Mouse (Mus musculus): ENCODE measurements around the gene Shmt2.

The Shmt2 gene

DNA sequence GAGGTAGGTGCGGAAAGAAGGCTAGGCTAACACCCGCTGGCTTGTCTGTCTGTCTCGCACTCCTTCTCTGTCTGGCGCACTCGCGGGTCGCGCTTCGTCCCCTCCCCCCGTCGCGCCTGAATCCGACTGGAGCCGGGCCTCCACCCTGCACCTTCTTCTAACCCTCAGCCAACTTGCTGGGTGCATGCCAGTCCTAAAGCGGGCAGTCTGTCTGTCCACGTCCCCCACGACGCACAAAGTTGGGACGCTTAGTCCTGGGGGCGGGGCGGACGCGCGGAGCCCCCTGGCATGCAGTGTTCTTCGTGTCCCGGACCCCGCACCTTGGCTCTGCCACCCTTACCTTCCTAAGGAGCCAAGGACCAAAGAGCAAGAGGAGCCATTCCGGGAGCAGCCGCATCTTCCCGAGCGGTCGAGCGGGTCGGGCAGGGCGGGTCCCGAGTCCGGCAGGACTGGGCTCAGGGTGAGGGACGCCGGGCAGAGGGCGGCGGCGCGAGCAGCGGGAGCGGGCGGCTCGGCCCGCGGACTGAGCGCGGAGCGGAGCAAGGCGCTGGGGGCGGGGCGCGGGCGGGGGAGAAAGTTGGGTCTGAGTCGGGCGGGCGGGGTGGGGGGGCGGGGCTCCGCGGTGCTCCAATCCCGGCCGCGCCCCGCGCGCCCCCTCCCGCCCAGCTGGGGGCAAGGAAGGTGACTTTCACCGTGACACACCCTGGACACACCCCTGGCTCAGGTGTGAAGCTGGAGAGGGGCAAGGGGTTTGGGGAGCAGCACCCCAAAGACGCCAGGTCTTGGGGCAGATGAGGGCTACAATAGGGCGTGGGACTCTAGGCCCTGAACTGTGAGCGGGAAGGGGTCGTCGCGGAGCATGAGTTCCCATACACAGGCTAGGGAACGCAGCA, 12.0 kb upstream of the Shmt2 start, which contains the start of gene Nxph4:
TSS of gene Nxph4 (minus strand) at position 524 of the 893 bp plus-strand sequence.
- no peak for DNase-seq (ENCODE audit: extremely low read depth, low read depth)

DNA sequence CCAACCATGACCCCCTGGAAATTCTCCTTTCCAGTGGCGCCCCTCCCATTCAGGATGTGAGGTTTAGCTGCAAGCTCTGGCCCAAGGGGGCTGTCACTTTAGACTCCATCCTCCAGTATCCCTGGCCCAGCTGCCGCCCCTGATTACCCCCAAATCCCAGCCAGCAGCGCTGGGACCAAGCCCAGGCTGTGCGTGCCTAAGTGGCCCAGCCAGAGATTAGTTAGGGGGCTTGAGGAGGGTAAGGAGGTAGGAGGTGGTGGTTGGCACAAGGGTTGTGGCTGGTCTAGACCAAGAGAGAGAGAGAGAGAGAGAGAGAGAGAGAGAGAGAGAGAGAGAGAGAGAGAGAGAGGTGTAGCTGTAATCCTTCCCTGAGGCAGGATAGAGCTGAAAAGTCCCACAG, 9.3 kb upstream of the Shmt2 start:
- DNase-seq (ENCODE audit: extremely low read depth, low read depth) = no peak

DNA sequence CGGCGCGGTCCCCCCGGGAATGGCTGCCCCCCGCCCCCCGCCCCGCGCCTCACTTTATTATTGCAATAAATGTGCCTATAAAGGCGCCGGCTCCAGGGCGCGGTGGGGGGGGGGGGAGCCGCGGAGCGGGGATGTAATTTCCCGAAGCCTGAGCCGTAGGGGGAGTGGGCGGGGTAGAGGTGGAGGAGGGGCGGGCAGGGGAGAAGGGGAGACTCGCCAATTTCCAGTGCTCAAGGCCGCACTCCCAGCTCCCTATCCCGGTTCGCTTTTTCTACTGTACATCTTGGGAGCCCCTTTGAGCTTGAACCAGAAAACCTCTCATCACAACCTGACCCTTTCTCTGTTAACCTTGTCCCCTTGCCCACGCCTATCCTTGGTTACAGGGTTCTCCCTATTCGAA, 8.7 kb upstream of the Shmt2 start:
- no peak for DNase-seq (ENCODE audit: extremely low read depth, low read depth)

DNA sequence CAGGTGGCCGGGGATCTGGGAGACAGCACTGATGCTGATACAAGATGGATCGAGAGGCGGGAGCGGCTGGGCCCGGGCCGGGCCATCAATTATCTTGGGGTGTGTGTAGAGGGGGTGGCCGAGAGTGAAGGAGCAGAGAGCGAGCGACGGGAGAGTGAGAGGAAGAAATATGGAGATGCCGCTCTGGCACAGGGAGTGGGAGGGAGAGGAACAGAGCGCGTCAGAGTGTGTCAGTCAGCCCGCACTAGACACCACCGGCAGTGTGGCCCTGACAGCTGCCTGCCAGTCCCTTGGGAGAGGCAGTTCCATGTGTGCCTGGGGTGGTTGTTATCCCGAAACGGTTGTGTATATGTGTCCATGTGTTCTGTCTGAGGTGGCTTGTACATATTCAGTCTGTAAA, 5.2 kb upstream of the Shmt2 start:
- no peak for DNase-seq (ENCODE audit: extremely low read depth, low read depth)

DNA sequence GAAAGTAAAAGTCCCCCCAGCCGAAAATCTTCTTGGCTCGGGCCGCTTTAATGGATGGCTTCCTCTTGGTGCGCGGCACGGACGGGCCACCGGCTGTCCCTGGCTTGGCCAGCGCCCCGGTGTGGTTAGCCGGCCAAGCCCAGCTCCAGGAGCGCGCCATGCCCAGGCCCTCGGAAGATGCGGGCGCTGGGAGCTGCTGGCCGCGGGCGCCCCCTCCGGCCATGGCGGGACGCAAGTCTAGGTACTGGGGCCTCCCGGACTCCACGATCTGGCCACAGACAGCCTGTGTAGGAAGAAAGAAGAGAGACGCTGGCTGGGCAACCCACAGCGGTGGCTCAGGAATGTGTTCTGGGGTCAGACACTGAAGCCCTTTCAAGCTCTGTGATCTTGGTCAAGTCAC, 4.4 kb upstream of the Shmt2 start:
- no peak for DNase-seq (ENCODE audit: extremely low read depth, low read depth)

DNA sequence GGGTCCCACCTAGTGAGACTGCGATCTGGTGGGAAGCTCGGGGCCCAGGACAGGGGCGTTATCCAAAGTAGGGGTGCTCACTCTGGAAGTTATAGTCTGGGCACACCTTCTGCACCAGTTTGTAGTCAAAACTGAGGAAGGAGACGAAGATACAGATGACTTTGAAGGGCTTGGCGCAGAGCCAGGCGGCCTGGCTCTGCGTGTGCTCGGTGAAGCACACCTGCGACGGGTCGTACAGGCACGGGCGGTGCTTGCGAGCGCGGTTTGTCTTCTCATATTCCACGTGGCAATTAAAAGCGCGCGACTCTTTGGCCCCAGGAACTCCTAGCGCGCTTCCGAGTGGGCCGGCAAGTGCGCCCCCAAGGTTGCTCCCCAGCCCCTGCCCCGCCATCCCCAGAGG, 3.8 kb upstream of the Shmt2 start:
- DNase-seq (ENCODE audit: extremely low read depth, low read depth) = no peak

DNA sequence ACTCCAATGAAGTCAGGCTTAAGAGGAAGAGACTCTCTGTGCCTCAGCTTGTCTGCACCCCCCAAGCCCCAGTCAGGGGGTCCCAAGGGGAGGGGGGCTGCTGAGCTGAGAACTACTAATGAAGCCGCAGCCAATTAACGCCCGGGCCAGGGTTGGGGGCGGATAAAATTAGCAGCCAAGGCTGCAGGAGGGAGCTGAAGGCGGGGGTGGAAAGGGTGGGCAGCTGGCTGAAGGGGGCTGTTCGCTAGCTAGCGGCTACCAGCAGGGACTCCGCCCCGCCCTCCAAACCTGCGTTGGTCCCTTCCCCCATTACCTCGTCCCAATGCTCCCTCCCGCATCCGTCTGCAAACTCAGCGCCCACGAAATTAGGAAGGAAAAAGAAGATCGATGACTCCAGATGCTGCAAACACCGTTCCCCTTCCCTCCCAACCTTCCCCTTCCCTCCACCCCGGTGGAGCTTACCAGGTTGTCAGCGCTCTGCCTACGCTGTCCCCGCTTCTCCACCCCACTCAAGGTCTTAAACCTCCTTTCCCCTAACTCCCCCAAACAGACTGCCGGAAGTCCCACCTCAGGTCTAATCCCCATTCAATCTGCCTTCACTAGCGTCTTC, 2.5 kb upstream of the Shmt2 start:
- DNase-seq (ENCODE audit: extremely low read depth, low read depth) = no peak

DNA sequence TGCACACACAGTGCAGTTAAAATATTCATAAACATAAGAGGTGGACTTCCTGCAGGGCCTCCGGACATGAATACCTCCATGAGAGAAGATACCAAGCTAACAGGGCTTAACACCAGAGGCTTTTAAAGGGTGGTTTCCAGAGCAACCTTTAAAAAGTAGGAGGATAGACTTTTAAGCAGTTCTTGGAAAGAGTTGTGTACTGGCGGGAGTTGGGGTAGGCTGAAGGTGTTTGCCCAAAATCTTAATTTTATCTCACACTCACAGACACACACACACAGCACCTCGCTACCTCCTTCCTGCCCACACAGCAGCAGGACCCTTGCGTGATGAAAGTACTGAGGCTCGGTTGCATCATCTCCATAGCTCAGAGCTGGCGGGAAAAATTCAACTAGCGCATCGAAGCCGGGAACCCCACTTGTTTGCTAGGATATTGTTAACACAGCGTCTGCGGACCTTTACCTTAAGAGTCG, 598 bp downstream of the Shmt2 start:
- peak; percentile 68 for DNase-seq (ENCODE audit: extremely low read depth, low read depth)

DNA sequence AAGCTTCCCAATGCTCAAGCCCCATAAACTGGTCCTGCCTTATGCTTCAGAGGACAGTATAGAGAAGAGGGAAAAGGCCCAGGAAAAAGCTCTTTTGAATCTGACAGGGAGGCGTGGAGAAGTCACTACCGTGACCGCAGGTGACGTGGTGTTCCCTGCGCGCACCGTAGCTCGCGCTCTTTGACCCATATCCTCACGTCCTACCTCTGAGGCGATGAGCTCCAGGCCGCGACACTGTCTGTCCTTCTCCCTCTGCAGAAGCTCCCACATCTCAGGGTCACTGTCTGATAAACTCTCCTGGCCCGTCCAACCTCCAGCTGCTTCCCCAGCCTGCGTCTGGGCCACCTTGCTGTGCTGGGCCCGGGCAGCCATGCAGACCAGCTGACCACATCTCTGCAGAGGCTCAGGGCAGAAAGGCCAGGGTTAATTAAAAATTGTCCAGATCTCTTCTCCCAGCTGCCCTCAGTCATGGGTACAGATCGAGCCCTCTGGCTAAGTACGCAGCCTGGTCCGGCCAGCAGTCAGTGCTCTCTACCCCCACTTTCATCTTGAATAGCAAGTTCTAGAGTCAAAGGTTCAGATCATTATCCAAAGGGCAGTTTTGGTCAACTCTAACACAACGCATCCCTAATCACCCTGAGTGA, 1.4 kb downstream of the Shmt2 start:
- DNase-seq (ENCODE audit: extremely low read depth, low read depth) = no peak

DNA sequence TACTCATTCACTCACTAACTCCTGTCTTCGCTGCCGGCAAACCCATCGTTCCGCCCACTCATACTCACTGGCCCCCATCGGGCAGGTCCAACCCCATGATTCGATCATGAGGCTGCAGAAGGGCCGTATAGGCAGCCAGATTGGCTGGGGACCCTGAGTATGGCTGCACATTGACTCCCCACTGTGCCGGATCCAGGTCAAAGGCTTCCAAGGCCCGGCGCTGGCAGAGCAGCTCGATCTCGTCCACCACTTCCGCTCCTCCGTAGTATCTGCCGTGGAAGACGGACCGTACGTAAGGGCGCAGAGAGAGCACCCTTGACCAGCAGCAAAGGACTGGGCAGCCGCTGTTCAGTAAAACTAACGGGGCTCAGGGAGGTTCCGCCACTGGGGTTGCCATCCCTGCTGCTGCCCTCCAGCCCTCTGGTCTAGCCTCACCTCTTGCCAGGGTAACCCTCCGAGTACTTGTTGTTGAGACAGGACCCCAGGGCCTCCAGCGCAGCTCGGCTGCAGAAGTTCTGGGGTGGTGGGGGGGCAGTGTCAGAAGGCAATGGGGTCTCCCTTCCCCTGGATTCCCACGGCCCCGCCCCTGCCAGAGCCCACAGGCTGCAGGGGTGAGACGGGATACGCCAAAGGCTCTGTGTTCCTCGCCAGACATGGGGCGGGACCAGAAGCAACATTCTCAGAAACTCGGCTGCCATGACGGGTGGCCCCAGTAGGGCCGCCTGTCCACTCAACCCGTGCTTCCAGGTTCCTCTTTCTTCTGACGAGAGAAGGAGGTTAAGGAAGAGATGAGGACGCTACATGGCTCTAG, 2.1 kb downstream of the Shmt2 start:
- no peak for DNase-seq (ENCODE audit: extremely low read depth, low read depth)

DNA sequence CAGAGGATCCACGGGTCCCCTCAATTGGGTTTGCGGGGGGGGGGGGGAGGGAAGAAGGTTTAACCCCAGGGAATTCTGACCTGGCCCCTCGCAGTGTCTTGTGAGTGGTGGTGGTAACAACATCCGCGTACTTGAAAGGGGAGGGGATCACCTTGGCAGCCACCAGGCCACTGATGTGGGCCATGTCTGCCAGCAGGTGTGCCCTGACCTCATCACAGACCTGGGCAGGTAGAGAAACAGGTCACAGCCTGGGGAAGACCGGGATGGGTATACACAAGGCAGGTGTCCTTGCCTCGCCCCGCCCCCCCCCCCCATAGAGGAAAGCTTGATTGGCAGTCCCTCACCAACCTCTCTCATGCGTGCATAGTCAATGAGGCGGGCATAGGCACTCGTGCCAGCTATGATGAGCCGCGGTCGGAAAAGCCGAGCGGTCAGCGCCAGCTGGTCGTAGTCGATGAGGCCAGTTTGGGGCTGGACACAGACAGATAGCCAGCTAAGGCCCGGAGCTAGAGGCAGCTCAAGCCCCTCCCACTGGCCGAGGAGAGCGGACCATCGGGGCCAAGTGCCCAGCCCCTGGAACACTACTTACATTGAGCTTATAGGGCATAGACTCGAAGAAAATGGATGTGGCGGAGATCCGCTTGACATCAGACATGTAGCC, 3.1 kb downstream of the Shmt2 start:
- DNase-seq (ENCODE audit: extremely low read depth, low read depth) = no peak

DNA sequence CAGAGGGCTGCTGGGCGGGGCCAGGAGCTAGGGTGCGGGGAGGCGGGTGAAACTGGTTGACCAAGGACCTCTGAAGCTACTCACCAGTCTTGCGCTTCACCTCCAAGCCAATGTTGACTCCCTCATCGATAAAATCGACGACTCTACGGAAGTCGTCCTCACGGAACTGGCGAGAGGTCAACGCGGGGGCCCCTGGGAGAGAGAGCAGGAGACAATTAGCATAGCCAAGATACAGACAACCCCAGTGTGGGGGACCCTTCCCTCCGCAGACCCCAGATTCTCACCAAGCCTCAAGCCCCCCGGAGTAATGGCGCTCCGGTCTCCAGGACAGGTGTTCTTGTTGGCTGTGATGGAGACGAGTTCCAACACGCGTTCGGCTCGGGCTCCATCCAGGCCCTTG, 4.3 kb downstream of the Shmt2 start:
- no peak for DNase-seq (ENCODE audit: extremely low read depth, low read depth)

DNA sequence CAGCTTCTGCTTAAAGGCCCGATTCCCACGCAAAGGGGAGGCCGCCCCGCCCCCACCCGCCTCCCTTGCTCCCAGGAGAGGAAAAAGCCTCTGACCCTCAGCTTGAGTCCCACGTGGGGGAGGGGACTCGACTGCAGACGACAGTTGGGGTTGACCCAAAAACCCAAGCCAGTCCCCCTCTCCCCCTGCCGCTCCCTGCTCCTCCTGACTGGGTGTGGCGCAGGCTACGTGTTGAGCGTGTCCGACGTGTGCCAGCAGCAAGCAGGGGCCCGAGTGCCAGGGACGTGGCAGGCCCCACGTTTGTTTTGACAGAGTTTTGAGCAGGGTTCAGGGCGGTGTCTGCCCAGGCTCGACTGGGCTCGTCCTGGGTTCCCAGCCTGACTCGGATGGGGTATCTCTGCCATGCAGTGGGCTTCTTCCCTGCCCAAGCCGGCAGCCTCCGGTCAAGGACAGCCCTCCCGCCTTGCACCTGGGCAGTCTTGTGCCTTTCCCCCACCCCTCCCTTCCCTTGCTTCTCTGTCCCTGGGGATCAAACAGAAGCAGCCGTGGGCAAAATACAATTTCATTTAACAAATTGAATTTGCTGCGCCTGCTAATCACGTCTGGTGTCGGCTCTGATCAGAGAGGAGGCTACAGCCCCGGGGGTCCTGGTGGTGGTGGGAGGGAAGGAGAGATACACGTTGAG, 5.5 kb downstream of the Shmt2 start:
- no peak for DNase-seq (ENCODE audit: extremely low read depth, low read depth)

DNA sequence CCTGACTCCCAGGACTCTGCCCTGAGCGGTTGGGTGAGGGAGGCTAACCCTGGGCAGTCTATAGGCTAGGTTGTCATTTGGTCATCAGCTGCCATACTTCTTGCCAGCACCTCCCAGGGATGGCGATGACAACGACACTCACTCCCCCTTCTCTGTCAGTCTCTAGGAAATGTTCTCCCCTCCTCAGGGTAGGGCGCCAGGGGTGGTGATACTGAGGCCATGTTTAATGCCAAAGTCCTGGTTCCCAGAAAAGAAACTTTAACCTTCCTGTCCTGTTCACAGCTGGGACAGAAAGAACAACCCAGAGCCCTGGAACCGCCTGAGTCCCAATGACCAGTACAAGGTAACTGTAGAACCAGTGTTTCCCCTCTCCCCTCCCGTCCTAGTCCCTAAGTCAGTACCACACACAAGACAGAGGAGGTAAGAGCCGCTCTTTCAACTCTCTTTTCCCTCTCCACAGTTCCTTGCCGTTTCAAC, 6.2 kb downstream of the Shmt2 start:
- no peak for DNase-seq (ENCODE audit: extremely low read depth, low read depth)

DNA sequence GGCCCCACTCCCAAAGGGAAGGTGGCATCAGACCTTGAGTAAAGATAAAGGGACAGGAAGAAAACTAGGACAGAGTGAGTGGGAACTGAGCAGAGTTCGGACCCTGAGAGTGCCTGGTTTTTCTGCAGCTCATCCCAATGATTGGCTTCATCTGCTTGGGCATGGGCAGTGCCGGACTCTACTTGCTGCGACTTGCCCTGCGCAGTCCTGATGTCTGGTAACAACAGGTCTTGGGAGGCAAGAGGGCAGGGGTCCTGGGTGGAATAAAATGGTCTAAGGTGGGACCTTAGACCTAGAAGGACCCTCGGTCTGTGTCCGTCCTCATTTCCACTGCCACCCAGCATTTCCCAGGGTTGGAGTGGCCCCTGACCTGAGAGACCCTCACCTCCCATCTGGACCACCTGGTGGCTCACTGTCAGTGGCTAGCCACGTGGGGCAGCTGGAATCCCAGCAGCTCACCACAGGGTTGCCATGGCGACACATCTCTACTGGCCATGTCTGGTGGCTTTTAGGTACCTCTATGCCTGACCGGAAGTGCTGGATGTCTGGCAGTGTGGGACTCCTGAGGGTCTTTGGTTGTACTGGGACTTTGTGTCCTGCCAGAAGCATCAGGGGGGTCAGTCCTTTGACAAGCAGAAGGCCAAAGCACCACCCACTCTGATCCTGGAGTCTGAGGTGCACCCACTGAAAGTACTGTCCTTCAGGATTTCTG, 6.8 kb downstream of the Shmt2 start:
- no peak for DNase-seq (ENCODE audit: extremely low read depth, low read depth)

DNA sequence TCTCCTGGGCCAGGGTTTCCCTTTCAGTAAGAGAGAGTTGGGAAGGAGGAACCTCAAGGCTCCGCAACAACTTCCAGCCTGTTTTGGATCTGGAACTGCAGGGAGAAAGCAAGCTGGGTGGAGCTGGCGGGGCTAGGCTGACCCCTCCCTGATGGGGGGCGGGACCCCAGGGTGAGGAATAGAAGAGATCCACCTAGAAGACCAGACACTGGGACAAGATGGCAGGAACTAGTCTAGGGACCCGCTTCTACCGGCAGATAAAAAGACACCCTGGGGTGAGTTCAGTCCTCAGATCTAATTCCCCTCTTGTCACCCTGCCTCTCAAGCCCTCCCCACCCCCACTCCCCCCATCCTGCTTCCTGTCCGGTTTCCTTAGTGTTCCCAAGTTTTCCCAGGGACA, 7.5 kb downstream of the Shmt2 start, which contains the start of gene Ndufa4l2:
TSS of gene Ndufa4l2 (plus strand) at position 204 of the 400 bp plus-strand sequence.
- no peak for DNase-seq (ENCODE audit: extremely low read depth, low read depth)

DNA sequence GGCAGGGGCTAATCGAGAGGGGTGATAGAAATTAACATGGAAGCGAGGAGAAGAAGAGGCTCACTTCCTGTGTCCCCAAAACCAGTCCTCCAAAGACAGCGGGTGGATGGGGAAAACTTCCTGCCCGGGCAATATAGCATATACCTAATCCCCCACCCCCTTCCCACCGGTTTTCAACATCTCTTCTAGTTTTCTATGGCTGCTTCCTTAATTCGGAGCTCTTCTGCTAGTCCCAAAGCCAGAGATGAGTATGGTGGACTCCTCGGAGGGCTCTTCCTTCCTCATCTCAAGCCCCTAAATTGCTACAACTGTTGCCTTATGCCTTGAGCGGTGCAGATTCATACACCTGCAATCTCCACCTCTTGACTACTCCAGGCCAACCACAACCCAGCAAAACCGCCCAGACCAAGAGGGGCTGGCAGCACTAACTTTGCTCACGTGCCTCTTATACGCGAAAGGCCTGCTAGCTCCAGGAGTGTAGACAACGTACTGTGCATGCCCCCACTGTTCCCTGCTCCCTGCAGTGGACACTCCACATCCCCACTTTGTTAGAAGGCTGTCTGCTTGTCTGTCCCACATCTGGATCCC, 8.0 kb downstream of the Shmt2 start:
- no peak for DNase-seq (ENCODE audit: extremely low read depth, low read depth)

DNA sequence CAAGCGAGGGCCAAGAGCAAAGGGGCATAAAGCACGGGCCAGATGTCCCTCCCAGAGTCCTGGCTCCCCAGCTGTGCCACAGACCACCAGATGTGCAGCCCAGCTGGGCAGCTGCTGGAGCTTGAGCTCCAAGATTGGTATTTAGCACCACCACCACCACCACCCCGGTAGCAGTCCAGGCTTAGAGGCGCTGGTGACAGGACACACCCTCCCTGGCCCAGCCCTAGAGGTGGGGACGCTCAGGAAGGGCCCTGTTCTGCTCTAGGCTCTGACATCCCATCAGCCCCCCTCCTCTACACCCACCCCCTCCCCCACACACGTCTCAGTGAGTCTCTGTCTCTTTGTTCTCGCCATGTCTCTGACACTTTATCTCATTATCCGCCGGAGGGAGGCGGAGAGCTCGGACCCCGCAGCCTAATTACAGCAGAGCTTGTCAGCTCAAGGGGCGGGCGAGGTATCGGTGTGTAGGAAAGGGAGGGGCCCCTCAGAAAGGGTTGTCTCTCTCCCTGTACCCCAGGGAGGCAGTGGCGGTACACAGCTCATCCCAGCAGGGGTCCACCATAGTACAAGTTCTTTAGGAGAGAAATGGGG, 8.6 kb downstream of the Shmt2 start:
- DNase-seq (ENCODE audit: extremely low read depth, low read depth) = peak; percentile 61

DNA sequence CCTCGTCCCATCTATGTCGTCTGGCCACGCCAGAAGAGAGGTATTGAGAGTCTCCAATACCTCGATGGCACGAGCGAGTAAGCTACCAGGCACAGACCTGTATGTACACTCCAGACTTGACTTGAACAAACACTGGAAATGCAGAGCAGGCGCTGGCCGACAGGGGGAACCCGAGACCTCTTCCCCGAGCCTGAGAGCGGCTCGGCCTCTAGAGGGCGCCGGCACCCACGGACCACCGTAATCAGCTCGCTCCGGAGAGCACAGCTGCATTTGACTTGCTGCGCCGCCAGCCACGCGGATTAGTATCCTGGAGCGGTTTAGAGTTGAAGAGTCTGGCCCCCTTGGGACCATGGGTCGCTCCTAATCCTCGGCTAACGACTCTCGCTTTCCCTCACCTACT, 9.4 kb downstream of the Shmt2 start:
- DNase-seq (ENCODE audit: extremely low read depth, low read depth) = peak; percentile 75

Measured in MEL-GATA-1-ER (cell line).